Comparison of ENCODE assay signal across 9 mouse cellular contexts in the genomic region with DNA sequence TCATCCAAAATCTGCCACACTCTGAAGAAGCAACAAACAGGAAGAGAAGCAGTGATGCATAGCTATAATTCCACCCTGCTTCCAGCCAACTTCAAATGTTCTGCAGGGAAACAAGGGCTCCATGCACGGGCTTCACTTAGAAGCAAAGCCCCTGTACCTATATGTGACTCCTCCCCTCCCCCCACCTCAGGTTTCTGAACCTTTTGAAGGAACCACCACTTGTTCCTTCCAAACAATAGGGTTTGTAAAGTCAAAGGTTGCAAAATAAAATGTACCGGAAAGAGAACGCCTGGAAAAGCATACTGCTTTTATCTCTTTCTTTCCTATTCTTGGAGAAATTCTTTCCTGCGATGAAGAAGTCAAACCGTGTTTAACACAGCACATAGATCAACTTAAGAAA. TPM values are rescaled to one million over a fixed set of nuclear protein-coding genes. Genes with fewer than 3 reads are reported as not detected.
DNase-seq lines count a peak whose midpoint lies in the region; ATAC-seq lines count a peak whose summit lies in the region.
"Had no signal": no experiment of that assay in that cellular context is flagged by ENCODE, and none has a peak within 500 bp of the region (broad histone marks: within the 10 kb centered on the region; RNA-seq: fewer than 3 reads in every experiment).

No protein-coding gene starts in this region.

- no peak overlapping the region for H3K4me3 ChIP-seq in kidney, embryonic 14.5 days (ENCODE audit: low read length)
- peak overlapping the region; percentile 30 for H3K4me3 ChIP-seq in forebrain, embryonic 10.5 days
- H3K4me3 ChIP-seq in hindbrain, embryonic 11.5 days (ENCODE audit: low read depth, low read length): no peak overlapping the region
- H3K4me3 ChIP-seq in midbrain, embryonic 14.5 days (replicated peaks; ENCODE audit: low read depth, low read length): peak overlapping the region; percentile 9

- ATAC-seq in kidney, embryonic 14.5 days (ENCODE audit: low FRiP score, low TSS enrichment): no peak
- ATAC-seq in hindbrain, embryonic 11.5 days (ENCODE audit: low FRiP score): no peak
- ATAC-seq in midbrain, embryonic 14.5 days (ENCODE audit: low FRiP score, low TSS enrichment): no peak

- H3K36me3 ChIP-seq in kidney, embryonic 14.5 days (ENCODE audit: control insufficient read depth, insufficient read depth, low read length): no peaks in the 10 kb centered on the region
- no peaks in the 10 kb centered on the region for H3K36me3 ChIP-seq in forebrain, embryonic 10.5 days (replicated peaks)
- H3K36me3 ChIP-seq in hindbrain, embryonic 11.5 days (ENCODE audit: control insufficient read depth, insufficient read depth, low read length): no peaks in the 10 kb centered on the region
- no peaks in the 10 kb centered on the region for H3K36me3 ChIP-seq in midbrain, embryonic 14.5 days (ENCODE audit: control insufficient read depth, insufficient read depth, low read length)

- no peak overlapping the region for H3K9ac ChIP-seq in kidney, embryonic 14.5 days (ENCODE audit: low read depth, low read length)
- no peak overlapping the region for H3K9ac ChIP-seq in hindbrain, embryonic 11.5 days (ENCODE audit: low read depth, low read length)
- no peak overlapping the region for H3K9ac ChIP-seq in midbrain, embryonic 14.5 days (replicated peaks; ENCODE audit: low read length)
- H3K9ac ChIP-seq: liver, embryonic 14.5 days had no signal

- DNase-seq in kidney, adult 9 months: no peak
- no peak for DNase-seq in forebrain, embryonic 10.5 days (ENCODE audit: extremely low spot score, low spot score)
- peak; percentile 27 for DNase-seq in hindbrain, embryonic 11.5 days (ENCODE audit: low spot score)
- peak; percentile 55 for DNase-seq in midbrain, embryonic 14.5 days
- no peak for DNase-seq in lung, adult 18-20 months
- no peak for DNase-seq in retina, postnatal 1 day
- DNase-seq in right cerebral cortex, postnatal 4 days: no peak

- H3K4me1 ChIP-seq in kidney, embryonic 14.5 days (ENCODE audit: control insufficient read depth, insufficient read depth, low read length): peaks cover 6% of the 10 kb centered on the region; the same call in 1 of the 2 replicates
- H3K4me1 ChIP-seq in forebrain, embryonic 10.5 days: peaks cover 64% of the 10 kb centered on the region
- H3K4me1 ChIP-seq in hindbrain, embryonic 11.5 days (replicated peaks; ENCODE audit: control insufficient read depth, insufficient read depth, low read length): peaks cover 3% of the 10 kb centered on the region; the same call in 1 of the 2 replicates
- H3K4me1 ChIP-seq in midbrain, embryonic 14.5 days (ENCODE audit: control insufficient read depth, insufficient read depth, low read length): peaks cover 20% of the 10 kb centered on the region

- H3K4me2 ChIP-seq in kidney, embryonic 14.5 days (replicated peaks; ENCODE audit: low read depth, low read length): peak overlapping the region; percentile 1
- peak overlapping the region; percentile 28 for H3K4me2 ChIP-seq in hindbrain, embryonic 11.5 days (replicated peaks; ENCODE audit: low read depth, low read length)
- H3K4me2 ChIP-seq in midbrain, embryonic 14.5 days (ENCODE audit: low read length): peak overlapping the region; percentile 46

- H3K27ac ChIP-seq in kidney, embryonic 14.5 days (ENCODE audit: low read depth, low read length): no peak overlapping the region
- peak overlapping the region; percentile 74 for H3K27ac ChIP-seq in forebrain, embryonic 10.5 days
- H3K27ac ChIP-seq in hindbrain, embryonic 11.5 days (ENCODE audit: low read depth, low read length): no peak overlapping the region
- H3K27ac ChIP-seq in midbrain, embryonic 14.5 days (replicated peaks; ENCODE audit: low read depth, low read length): no peak overlapping the region
- H3K27ac ChIP-seq: liver, embryonic 14.5 days had no signal

- 19% methylated on average over 5 of the region's 5 CpGs for WGBS in kidney, embryonic 14.5 days
- WGBS in forebrain, embryonic 10.5 days: 2% methylated on average over 5 of the region's 5 CpGs
- 6% methylated on average over 5 of the region's 5 CpGs for whole genome bisulfite sequencing in hindbrain, embryonic 11.5 days
- 6% methylated on average over 5 of the region's 5 CpGs for WGBS in midbrain, embryonic 14.5 days

- H3K9me3 ChIP-seq in kidney, embryonic 14.5 days (ENCODE audit: control insufficient read depth, low read length): no peaks in the 10 kb centered on the region
- no peaks in the 10 kb centered on the region for H3K9me3 ChIP-seq in forebrain, embryonic 10.5 days
- no peaks in the 10 kb centered on the region for H3K9me3 ChIP-seq in hindbrain, embryonic 11.5 days (ENCODE audit: control insufficient read depth, low read length)
- no peaks in the 10 kb centered on the region for H3K9me3 ChIP-seq in midbrain, embryonic 14.5 days (ENCODE audit: control insufficient read depth, low read length)

- H3K27me3 ChIP-seq in kidney, embryonic 14.5 days (ENCODE audit: control insufficient read depth, insufficient read depth, low read length): peaks cover 3% of the 10 kb centered on the region; the same call in 1 of the 2 replicates
- H3K27me3 ChIP-seq in forebrain, embryonic 10.5 days (ENCODE audit: poor library complexity, severe bottlenecking): no peaks in the 10 kb centered on the region
- no peaks in the 10 kb centered on the region for H3K27me3 ChIP-seq in hindbrain, embryonic 11.5 days (ENCODE audit: control insufficient read depth, insufficient read depth, low read length)
- H3K27me3 ChIP-seq in midbrain, embryonic 14.5 days (ENCODE audit: control insufficient read depth, insufficient read depth, low read length): no peaks in the 10 kb centered on the region

RNA-seq across cellular contexts. Expression of gene Dach1, which starts 2.3 kb away (rescaled TPM):
- polyA plus RNA-seq in kidney, embryonic 14.5 days (2014; fragmentation: Nextera tagmentation; extraction: Ambion mirVana): 28.3 and 39.3 TPM in 2 replicates
- polyA plus RNA-seq in forebrain, embryonic 10.5 days (2016; fragmentation: Nextera tagmentation; extraction: Ambion mirVana): 14.8 and 15.4 TPM in 2 replicates
- 24.3 and 33.7 TPM in 2 replicates for polyA plus RNA-seq in hindbrain, embryonic 11.5 days (2014; fragmentation: Nextera tagmentation; extraction: Ambion mirVana)
- 17.1 and 20.0 TPM in 2 replicates for polyA plus RNA-seq in midbrain, embryonic 14.5 days (2014; fragmentation: Nextera tagmentation; extraction: Ambion mirVana)

Comparison
In these comparisons a context has a peak if more than half of its experiments do, and no peak if none do; other contexts are left out.
1. H3K4me3 ChIP-seq: peak in forebrain, embryonic 10.5 days (single experiment) and midbrain, embryonic 14.5 days (single experiment); none in kidney, embryonic 14.5 days (single experiment) and hindbrain, embryonic 11.5 days (single experiment).
2. DNase-seq: peak in hindbrain, embryonic 11.5 days (single experiment) and midbrain, embryonic 14.5 days (single experiment); none in kidney, adult 9 months (single experiment), forebrain, embryonic 10.5 days (single experiment), lung, adult 18-20 months (0 of 2), retina, postnatal 1 day (single experiment) and right cerebral cortex, postnatal 4 days (single experiment).
3. Peak in every context shown above with its lines, with median percentiles within 50 percentile points of each other: H3K4me2 ChIP-seq.